Mouse (Mus musculus) midbrain, embryonic 14.5 days (tissue): ENCODE measurements around the gene Cox6b2. TPM values are rescaled to one million over a fixed set of nuclear protein-coding genes. Genes with fewer than 3 reads are reported as not detected.

Experiments
- ATAC-seq: fragments of 200-750 bp; cut with Nextera tagmentation; 2 replicates; pipeline ENCODE4 v1.8.0; 2017; ENCODE audit warnings: moderate number of reproducible peaks, moderate library complexity; ENCODE audit not compliant: low FRiP score, low TSS enrichment
- DNase-seq: peaks from one replicate; pipeline ENCODE4 v3.0.0-alpha.2; 2015
- H3K27ac ChIP-seq: fragments of 300-500 bp; sonication (generic); replicated peaks from 2 replicates; pipeline ENCODE4 v1.5.1; 2014; ENCODE audit warnings: mild to moderate bottlenecking, low read depth, low read length, moderate library complexity
- H3K27me3 ChIP-seq: fragments of 300-500 bp; sonication (generic); 2 replicates; pipeline ENCODE4 v1.6.1; 2014; ENCODE audit warnings: low read length, control low read depth, mixed read lengths; ENCODE audit not compliant: control insufficient read depth, insufficient read depth
- H3K36me3 ChIP-seq: fragments of 300-500 bp; sonication (generic); 2 replicates; pipeline ENCODE4 v1.6.1; 2014; ENCODE audit warnings: low read length, control low read depth; ENCODE audit not compliant: control insufficient read depth, insufficient read depth
- H3K4me1 ChIP-seq: fragments of 300-500 bp; sonication (generic); 2 replicates; pipeline ENCODE4 v1.6.1; 2014; ENCODE audit warnings: mild to moderate bottlenecking, antibody characterized with exemption, low read length, control low read depth; ENCODE audit not compliant: control insufficient read depth, insufficient read depth
- H3K4me2 ChIP-seq: fragments of 300-500 bp; sonication (generic); 2 replicates; pipeline ENCODE4 v1.6.1; 2014; ENCODE audit warnings: mild to moderate bottlenecking, low read length, moderate library complexity
- H3K4me3 ChIP-seq: fragments of 300-500 bp; sonication (generic); replicated peaks from 2 replicates; pipeline ENCODE4 v1.5.1; 2014; ENCODE audit warnings: low read depth, low read length
- H3K9ac ChIP-seq: fragments of 300-500 bp; sonication (generic); replicated peaks from 2 replicates; pipeline ENCODE4 v1.6.1; 2014; ENCODE audit warnings: mild to moderate bottlenecking, low read length, moderate library complexity
- H3K9me3 ChIP-seq: fragments of 300-500 bp; sonication (generic); 2 replicates; pipeline ENCODE4 v1.6.1; 2016; ENCODE audit warnings: low read length, control low read depth, mixed read lengths; ENCODE audit not compliant: control insufficient read depth
- WGBS: fragments of 180-500 bp; shearing (Covaris S2); extraction: QIAGEN DNeasy Blood & Tissue Kit; methylation state at CpG from one replicate; pipeline ENCODE4 v1.1.7; 2014; 5-methylcytosine and 5-hydroxymethylcytosine counted together
- polyA plus RNA-seq: library from polyadenylated mRNA; unstranded; fragments of >200 nt; fragmentation: Nextera tagmentation; extraction: Ambion mirVana; gene quantifications from 2 replicates; pipeline ENCODE4 v1.2.1, GENCODE M21; 2014

Gene Cox6b2
- polyA plus RNA-seq, 1 experiment from 2014 or later, result 10.2 TPM

DNA sequence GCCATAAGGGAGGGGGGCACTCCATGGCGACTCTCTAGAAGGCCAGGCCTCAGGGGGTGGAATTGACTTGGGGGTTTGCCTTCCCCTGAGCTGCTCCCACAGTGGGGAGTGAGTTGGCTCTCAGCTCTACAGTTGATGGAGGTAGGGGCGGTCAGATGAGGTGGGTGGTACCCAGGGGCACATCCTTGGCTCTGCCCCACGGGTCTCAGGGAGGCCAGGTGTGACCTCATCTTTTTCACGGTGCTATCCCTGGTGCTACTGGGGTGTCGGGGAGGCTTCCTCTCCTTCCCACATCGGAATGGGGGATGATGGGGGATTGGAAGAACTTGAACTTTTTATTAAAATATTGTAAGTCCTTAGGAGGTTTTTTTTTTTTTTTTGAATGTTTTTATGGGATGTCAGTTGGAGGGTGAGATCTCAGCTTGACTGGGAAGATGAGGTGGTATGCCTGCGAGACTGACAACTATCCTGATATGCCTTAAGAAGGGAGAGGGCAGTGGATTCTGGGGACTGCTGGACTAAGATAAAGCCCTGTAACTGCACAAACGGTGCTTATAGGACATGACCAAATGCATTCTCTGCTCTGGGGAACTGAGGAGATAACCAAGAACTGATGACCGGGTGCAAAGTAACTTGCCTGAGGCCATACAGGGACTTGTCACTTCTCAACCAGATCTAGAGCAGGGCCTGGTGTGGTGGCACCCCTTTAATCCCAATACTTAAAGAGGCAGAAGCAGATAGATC, 5.6 kb downstream of the Cox6b2 start:
- Histone ChIP-seq H3K4me2 (no peak overlapping the region), H3K36me3 (peaks cover 38% of the 10 kb centered on the region), H3K4me1 (peaks cover 13% of the 10 kb centered on the region), H3K4me3 (no peak overlapping the region), H3K27me3 (no peaks in the 10 kb centered on the region), H3K9me3 (no peaks in the 10 kb centered on the region), H3K27ac (no peak overlapping the region), H3K9ac (no peak overlapping the region)
- 78% methylated on average over 9 of the region's 9 CpGs for WGBS
- DNase-seq (no peak), ATAC-seq (no peak)

DNA sequence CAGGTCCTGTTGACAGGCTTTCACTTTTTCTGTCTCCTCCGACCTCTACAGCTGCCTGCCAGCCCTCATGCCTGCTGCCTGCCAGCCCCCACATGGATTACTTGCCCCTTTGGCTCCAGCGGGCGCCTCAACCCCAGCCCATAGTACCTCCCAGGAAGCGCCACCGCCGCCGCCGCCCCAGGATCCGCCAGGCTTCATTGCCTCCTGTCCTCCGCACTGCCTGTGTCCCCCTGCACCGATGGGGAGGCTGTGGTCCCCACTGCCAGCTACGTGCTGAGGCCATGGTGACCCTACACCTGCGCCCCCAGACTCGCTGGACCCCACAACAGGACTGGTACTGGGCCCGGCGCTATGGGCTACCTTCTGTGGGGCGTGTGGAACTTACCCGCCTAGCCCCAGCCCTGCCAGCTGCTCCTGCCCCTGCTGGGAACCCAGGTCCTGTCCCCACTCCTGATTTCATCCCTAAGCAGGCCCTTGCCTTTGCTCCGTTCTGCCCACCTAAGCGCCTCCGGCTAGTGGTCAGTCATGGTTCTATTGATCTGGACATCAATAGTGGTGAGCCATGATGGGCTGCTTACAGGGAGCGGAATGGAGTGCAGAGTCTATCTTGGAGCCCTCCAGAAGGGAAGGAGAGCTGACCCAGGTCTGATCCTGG, 6.4 kb downstream of the Cox6b2 start:
- WGBS, result 82% methylated on average over 22 of the region's 22 CpGs
- Histone ChIP-seq H3K36me3 (peaks cover 38% of the 10 kb centered on the region), H3K9ac (no peak overlapping the region), H3K9me3 (no peaks in the 10 kb centered on the region), H3K27ac (no peak overlapping the region), H3K4me2 (no peak overlapping the region), H3K4me3 (no peak overlapping the region), H3K27me3 (no peaks in the 10 kb centered on the region), H3K4me1 (peaks cover 13% of the 10 kb centered on the region)
- DNase-seq (no peak), ATAC-seq (no peak)

DNA sequence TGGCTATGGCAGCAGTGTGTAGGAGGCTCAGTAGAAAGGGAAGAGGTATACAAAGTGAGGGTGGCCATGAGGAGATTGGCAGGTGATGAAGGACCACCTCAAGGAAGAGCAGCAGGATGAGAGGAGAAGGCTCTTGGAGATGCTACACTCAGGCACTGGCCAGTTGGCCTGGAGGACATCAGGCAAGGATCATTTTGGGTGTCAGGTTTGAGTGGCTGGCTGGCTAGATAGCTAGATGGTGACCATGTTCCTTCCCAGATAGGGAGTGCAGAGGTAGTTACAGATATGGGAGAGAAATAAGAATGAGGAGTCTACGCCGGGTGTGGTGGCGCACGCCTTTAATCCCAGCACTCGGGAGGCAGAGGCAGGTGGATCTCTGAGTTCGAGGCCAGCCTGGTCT, 8.0 kb downstream of the Cox6b2 start:
- H3K9me3 ChIP-seq, result no peaks in the 10 kb centered on the region
- no peak overlapping the region for H3K27ac ChIP-seq
- H3K4me1 ChIP-seq, result peaks cover 19% of the 10 kb centered on the region
- no peaks in the 10 kb centered on the region for H3K27me3 ChIP-seq
- no peak for ATAC-seq
- H3K36me3 ChIP-seq, result peaks cover 38% of the 10 kb centered on the region
- H3K4me2 ChIP-seq, result no peak overlapping the region
- no peak overlapping the region for H3K9ac ChIP-seq
- over 99% methylated on average over 5 of the region's 6 CpGs for whole genome bisulfite sequencing
- H3K4me3 ChIP-seq, result no peak overlapping the region
- no peak for DNase-seq

DNA sequence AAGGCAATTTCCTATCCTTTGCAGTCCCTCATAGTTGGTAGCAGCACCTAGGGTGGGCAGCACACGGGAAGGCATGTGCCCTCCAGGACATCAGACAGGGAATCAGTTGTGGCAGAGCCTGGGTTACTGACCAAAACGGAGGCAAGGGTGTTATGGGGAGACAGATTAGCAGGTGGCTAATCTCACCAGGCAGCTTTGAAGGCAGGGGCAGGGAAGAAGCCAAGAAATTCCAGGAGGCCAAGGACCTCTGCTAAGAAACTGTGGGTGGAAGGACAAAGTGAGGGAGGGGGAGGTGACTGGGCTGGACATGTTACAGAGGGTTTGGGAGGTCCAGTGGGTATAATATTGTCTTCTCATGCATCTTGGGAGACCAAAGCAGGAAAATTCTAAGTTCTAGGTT, 9.5 kb downstream of the Cox6b2 start:
- peaks cover 28% of the 10 kb centered on the region for H3K4me1 ChIP-seq
- H3K4me3 ChIP-seq, result no peak overlapping the region
- H3K9ac ChIP-seq, result 0 out of 2 replicates have a peak overlapping the region, but pooled peaks have one; percentile 20
- WGBS, result 62% methylated on average over 2 of the region's 2 CpGs
- peaks cover 34% of the 10 kb centered on the region for H3K36me3 ChIP-seq
- ATAC-seq (no peak), DNase-seq (no peak)
- no peak overlapping the region for H3K27ac ChIP-seq
- no peak overlapping the region for H3K4me2 ChIP-seq
- no peaks in the 10 kb centered on the region for H3K9me3 ChIP-seq
- H3K27me3 ChIP-seq, result no peaks in the 10 kb centered on the region

DNA sequence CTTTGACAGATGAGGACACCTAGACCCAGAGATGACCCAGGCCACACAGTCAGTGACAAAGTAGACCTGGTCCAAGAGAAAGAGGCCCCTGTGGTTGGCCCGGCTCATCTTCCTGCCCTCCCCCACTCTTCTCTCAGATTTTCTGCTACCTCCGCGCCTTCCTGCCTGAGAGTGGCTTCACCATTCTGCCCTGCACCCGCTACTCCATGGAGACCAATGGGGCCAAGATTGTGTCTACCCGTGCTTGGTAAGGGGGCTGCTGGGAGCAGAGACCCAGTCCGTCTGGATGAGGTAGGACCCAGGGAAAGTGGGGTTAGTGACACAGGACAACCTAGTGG, 10.4 kb downstream of the Cox6b2 start:
- no peak for ATAC-seq
- WGBS, result 87% methylated on average over 6 of the region's 6 CpGs
- no peak overlapping the region for H3K9ac ChIP-seq
- no peaks in the 10 kb centered on the region for H3K9me3 ChIP-seq
- peaks cover 34% of the 10 kb centered on the region for H3K36me3 ChIP-seq
- DNase-seq, result no peak
- no peak overlapping the region for H3K4me3 ChIP-seq
- peak overlapping the region; percentile 72 for H3K4me2 ChIP-seq
- no peaks in the 10 kb centered on the region for H3K27me3 ChIP-seq
- peaks cover 29% of the 10 kb centered on the region for H3K4me1 ChIP-seq
- H3K27ac ChIP-seq, result no peak overlapping the region

GRCm38 (mm10) chr7:4741672-4742481, 11.0 kb downstream of the Cox6b2 start:
- ATAC-seq (no peak), DNase-seq (no peak)
- Histone ChIP-seq H3K9ac (peak overlapping the region; percentile 84; the same call in 1 of the 2 replicates), H3K27me3 (no peaks in the 10 kb centered on the region), H3K4me2 (peak overlapping the region; percentile 72), H3K36me3 (peaks cover 28% of the 10 kb centered on the region), H3K4me3 (peak overlapping the region; percentile 66), H3K4me1 (peaks cover 29% of the 10 kb centered on the region), H3K9me3 (no peaks in the 10 kb centered on the region), H3K27ac (0 out of 2 replicates have a peak overlapping the region, but pooled peaks have one; percentile 37)
- 84% methylated on average over 21 of the region's 21 CpGs for WGBS

DNA sequence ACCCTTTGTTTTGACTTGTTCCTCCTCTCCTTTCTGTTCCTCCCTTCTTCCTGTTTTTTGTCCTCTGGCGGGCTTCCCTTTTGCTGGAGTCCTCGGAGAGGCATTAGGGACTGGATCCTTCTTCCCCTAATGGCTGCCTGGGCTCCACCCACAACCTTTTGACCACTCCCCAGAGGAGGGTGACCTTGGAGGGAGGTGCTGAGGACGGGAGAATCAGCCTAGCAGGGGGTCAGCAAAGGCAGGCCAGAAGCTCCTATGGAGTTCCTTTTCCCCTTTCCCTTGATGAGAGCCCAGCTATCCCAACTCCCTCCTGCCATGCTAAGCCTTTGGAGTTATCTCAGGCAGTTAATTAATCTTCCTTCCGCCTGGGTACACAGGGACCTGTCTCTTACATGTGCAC, 11.7 kb downstream of the Cox6b2 start:
- peaks cover 29% of the 10 kb centered on the region for H3K4me1 ChIP-seq
- WGBS, result 5% methylated on average over 4 of the region's 4 CpGs
- H3K9ac ChIP-seq, result peak overlapping the region; percentile 84
- H3K9me3 ChIP-seq, result no peaks in the 10 kb centered on the region
- H3K4me2 ChIP-seq, result peak overlapping the region; percentile 72
- H3K4me3 ChIP-seq, result peak overlapping the region; percentile 66
- H3K27me3 ChIP-seq, result no peaks in the 10 kb centered on the region
- peaks cover 21% of the 10 kb centered on the region for H3K36me3 ChIP-seq
- ATAC-seq (no peak), DNase-seq (peak; percentile 37)
- peak overlapping the region; percentile 92 for H3K27ac ChIP-seq

GRCm38 (mm10) chr7:4740309-4740727, 12.6 kb downstream of the Cox6b2 start:
- Histone ChIP-seq H3K4me2 (peak overlapping the region; percentile 72), H3K9ac (peak overlapping the region; percentile 84), H3K27ac (peak overlapping the region; percentile 92), H3K27me3 (no peaks in the 10 kb centered on the region), H3K4me3 (peak overlapping the region; percentile 66), H3K36me3 (peaks cover 15% of the 10 kb centered on the region; the same call in 1 of the 2 replicates), H3K4me1 (peaks cover 29% of the 10 kb centered on the region), H3K9me3 (no peaks in the 10 kb centered on the region)
- WGBS, result 0% methylated on average over 14 of the region's 14 CpGs
- ATAC-seq (peak; percentile 41), DNase-seq (peak; percentile 48)
